Mouse (Mus musculus): ENCODE results near the gene Prr19.
"Not testable (repeated sequence)": the region's sequence is repeated elsewhere in the genome, so short reads cannot be mapped to it uniquely, and the experiment has no call there.

The Prr19 gene

DNA sequence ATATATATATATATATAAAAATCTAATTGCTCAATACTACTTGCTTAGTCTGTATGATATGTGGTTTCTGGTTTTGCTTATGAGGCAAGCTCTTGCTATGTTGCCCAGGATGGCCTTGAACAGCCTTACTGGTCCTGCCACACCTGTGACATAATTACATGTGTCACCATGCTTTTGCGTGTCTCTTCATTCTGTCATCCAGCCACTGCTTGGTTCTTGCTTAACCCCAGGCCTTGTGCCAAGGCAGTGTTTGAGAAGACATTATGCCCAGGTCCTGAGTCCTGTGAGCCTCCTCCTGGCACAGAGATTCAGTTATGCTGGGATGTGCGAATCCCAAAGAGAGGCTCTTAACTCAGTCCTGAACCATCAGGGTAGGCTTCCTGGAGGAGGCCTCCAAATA lies 22.0 kb downstream of the Prr19 start:
- no peak for DNase-seq

DNA sequence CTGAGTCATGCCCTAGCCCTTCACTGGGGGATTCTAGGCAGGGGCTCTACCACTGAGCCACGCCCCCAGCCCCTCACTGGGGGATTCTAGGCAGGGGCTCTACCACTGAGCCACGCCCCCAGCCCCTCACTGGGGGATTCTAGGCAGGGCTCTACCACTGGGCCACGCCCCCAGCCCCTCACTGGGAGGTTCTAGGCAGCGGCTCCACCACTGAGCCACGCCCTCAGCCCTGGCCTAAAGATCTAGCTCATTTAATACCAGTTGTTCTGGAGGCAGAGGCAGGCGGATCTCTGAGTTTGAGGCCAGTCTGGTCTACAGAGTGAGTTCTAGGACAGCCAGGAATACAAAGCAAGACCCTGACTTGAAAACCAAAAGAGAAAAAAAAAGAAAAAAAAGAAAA lies 24.2 kb downstream of the Prr19 start:
- not testable (repeated sequence) for DNase-seq

DNA sequence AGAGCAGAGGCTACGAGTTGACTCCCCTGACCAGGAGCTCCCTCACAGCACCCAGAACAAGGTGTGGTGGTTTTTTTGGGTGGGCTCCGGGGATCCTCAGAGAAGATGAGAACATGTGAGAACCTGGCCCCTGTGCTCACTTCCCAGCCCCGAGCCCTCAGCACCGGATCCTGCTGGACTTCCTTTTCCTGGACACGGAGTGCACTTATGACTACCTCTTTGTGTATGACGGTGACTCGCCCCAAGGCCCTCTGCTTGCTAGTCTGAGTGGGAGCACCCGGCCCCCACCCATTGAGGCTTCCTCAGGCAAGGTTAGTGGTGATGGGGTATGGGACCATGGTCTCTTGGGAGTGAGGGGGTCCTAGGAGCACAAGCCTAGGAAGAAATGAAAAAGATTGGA lies 25.0 kb downstream of the Prr19 start:
- DNase-seq = peak; percentile 96

DNA sequence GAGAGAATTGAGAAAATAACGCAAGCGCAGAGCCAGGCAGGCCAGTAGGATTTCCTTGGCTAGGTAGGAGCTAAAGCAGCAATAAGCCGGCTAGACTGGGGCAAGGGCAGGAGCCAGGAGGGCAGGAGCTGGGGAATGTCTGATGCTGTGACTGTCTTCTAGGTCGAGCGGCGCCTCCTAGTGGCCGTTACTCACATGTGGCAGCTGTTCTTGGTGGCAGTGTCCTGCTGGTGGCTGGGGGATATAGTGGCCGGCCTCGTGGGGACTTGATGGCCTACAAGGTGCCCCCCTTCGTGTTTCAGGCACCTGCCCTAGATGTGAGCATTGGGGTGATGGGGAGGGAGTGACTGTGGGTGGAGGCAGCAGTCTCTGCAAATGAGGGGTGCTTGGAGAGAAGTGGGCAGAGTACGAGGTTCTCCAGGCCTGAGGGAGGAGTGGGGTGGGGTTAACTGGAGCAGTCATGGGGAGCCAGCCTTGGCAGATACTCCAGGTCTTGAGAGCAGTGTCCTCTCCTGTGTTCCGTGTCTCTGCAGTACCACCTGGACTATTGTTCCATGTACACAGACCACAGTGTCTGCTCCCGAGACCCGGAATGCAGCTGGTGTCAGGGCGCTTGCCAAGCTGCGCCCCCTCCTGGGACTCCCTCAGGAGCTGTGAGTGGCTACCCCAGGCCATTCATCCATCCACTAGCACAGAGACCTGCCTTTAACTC lies 32.5 kb downstream of the Prr19 start:
- DNase-seq = peak; percentile 95

DNA sequence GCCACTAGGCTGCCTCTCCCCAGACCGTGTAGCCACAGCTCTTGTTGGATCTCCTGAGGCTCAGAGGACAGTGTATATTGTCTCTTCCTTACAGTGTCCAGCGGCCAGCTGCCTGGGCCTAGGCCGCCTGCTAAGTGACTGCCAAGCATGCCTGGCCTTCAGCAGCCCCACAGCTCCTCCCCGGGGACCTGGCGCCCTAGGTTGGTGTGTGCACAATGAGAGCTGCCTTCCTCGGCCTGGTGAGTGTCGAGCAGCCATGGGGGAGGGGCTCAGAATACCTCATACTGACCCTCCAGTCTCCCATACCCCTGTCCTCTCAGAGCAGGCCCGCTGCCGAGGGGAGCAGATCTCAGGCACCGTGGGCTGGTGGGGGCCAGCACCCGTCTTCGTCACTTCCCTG lies 33.3 kb downstream of the Prr19 start:
- DNase-seq = no peak

DNA sequence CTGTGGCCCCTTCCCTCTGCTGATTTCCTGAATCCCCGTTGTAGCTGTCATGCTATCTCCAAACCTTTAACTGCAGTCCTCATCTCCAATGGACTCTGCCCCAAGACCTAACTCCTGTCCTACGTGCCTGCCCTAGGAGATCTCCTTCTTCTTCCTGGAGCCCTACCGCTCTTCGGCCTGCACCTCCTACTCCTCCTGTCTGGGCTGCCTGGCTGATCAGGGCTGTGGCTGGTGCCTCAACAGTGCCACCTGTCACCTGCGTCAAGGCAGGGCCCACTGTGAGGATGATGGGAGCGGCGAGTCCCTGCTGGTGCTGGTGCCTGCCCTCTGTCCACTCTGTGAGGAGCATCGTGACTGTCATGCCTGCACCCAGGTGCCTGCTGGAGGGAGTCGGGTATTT lies 38.1 kb downstream of the Prr19 start:
- DNase-seq = no peak

DNA sequence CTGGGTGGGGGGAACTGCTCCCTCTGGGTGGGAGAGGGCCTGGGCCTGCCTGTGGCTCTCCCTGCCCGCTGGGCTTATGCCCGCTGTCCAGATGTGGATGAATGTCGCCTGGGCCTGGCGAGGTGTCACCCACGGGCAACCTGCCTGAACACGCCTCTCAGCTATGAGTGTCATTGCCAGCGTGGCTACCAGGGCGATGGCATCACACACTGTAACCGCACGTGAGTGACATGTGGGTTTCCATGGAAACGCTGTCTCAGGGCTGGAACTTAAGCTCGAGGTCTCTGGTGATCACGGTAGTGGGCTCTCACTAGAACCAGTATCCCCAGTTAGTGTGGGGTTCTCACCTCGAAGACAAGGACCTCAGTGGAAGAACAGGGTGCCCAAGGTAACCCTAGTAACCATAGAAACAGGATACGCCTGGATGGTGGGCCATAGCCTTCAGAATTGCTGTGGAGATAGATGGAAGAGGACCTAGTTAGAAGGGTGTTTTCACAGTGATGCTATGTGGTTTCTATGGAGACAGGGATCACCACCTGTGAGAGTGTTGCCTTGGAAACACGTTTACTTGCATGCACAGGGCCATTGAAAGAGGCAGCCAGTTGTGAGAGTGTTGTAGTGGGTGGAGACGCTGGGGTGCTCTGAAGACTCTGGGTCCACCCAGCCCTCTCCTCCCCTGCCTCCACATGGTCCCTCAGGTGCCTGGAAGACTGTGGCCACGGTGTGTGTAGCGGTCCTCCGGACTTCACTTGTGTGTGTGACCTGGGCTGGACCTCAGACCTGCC lies 40.0 kb downstream of the Prr19 start:
- no peak for DNase-seq

DNA sequence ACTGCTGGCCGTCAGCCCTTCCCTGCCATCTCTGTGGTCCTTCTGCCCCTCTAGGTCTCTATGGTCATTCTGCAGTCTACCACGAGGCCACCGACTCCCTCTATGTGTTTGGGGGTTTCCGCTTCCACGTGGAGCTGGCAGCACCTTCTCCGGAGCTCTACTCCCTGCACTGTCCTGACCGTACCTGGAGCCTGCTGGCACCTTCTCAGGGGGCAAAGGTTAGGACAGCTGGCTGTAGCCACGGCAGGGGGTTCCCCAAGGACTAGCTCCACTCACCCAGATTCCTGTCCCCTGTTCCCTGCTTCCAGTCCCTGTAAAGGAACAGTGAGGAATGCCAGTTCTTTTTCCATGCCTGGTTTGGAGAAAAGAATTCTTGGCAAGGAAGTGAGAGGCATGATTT lies 47.6 kb downstream of the Prr19 start:
- DNase-seq = no peak
